Mouse (Mus musculus) kidney, embryonic 16.5 days (tissue): ENCODE results near the gene Fscn1. TPM values are rescaled to one million over a fixed set of nuclear protein-coding genes. Genes with fewer than 3 reads are reported as not detected.

ENCODE experiments used
- ATAC-seq: fragments of 200-750 bp; cut with Nextera tagmentation; 2 replicates; pipeline ENCODE4 v1.8.0; 2017; ENCODE audit warnings: moderate TSS enrichment; ENCODE audit not compliant: low FRiP score, low TSS enrichment
- H3K27ac ChIP-seq: fragments of 300-500 bp; sonication (generic); 2 replicates; pipeline ENCODE4 v1.5.1; 2014; ENCODE audit warnings: low read length
- H3K27me3 ChIP-seq: fragments of 300-500 bp; sonication (generic); 2 replicates; pipeline ENCODE4 v1.6.1; 2014; ENCODE audit warnings: low read length, control low read depth, mixed read lengths; ENCODE audit not compliant: insufficient read depth
- H3K36me3 ChIP-seq: fragments of 300-500 bp; sonication (generic); 2 replicates; pipeline ENCODE4 v1.6.1; 2014; ENCODE audit warnings: low read length, control low read depth, mixed read lengths; ENCODE audit not compliant: insufficient read depth
- H3K4me1 ChIP-seq: fragments of 300-500 bp; sonication (generic); 2 replicates; pipeline ENCODE4 v1.6.1; 2014; ENCODE audit warnings: low read length, control low read depth, mixed read lengths; ENCODE audit not compliant: insufficient read depth
- H3K4me2 ChIP-seq: fragments of 300-500 bp; sonication (generic); replicated peaks from 2 replicates; pipeline ENCODE4 v1.6.1; 2014; ENCODE audit warnings: low read depth, low read length
- H3K4me3 ChIP-seq: fragments of 300-500 bp; sonication (generic); 2 replicates; pipeline ENCODE4 v1.5.1; 2014; ENCODE audit warnings: mild to moderate bottlenecking, low read length
- H3K9ac ChIP-seq: fragments of 300-500 bp; sonication (generic); replicated peaks from 2 replicates; pipeline ENCODE4 v1.6.1; 2014; ENCODE audit warnings: low read length
- H3K9me3 ChIP-seq: fragments of 300-500 bp; sonication (generic); 2 replicates; pipeline ENCODE4 v1.6.1; 2016; ENCODE audit warnings: low read length, control low read depth
- WGBS: fragments of 180-500 bp; shearing (Covaris S2); extraction: QIAGEN DNeasy Blood & Tissue Kit; methylation state at CpG from one replicate; pipeline ENCODE4 v1.1.7; 2014; 5-methylcytosine and 5-hydroxymethylcytosine counted together
- polyA plus RNA-seq: library from polyadenylated mRNA; unstranded; fragments of >200 nt; fragmentation: Nextera tagmentation; extraction: Ambion mirVana; gene quantifications from 2 replicates; pipeline ENCODE4 v1.2.1, GENCODE M21; 2015

The Fscn1 gene
- 302 and 349 TPM in 2 replicates for polyA plus RNA-seq

GRCm38 (mm10) chr5:142959576-142960556 is at the start of gene Fscn1:
Gene Fscn1, plus strand, starts transcription at chr5:142960343.
- Histone ChIP-seq H3K9me3 (no peaks in the 10 kb centered on the region), H3K36me3 (no peaks in the 10 kb centered on the region), H3K27ac (peak within 1 kb of the TSS; percentile 97), H3K27me3 (no peaks in the 10 kb centered on the region), H3K4me2 (peak within 1 kb of the TSS; percentile 83), H3K4me3 (peak within 1 kb of the TSS; percentile 86), H3K4me1 (peaks cover 26% of the 10 kb centered on the region), H3K9ac (peak within 1 kb of the TSS; percentile 96)
- ATAC-seq = peak; percentile 54; the same call in 1 of the 2 replicates
- 7% methylated on average over 44 of the region's 44 CpGs for WGBS

GRCm38 (mm10) chr5:142911629-142912028 is 48.5 kb upstream of the Fscn1 start:
- H3K4me3 ChIP-seq = no peak overlapping the region
- no peak overlapping the region for H3K4me2 ChIP-seq
- no peaks in the 10 kb centered on the region for H3K36me3 ChIP-seq
- H3K27ac ChIP-seq = no peak overlapping the region
- ATAC-seq = no peak
- 82% methylated on average over 2 of the region's 2 CpGs for WGBS
- H3K9ac ChIP-seq = no peak overlapping the region
- no peaks in the 10 kb centered on the region for H3K9me3 ChIP-seq
- peaks cover 36% of the 10 kb centered on the region for H3K4me1 ChIP-seq
- H3K27me3 ChIP-seq = no peaks in the 10 kb centered on the region

GRCm38 (mm10) chr5:142912320-142912719 is 47.8 kb upstream of the Fscn1 start:
- H3K27ac ChIP-seq = no peak overlapping the region
- H3K9ac ChIP-seq = no peak overlapping the region
- H3K27me3 ChIP-seq = no peaks in the 10 kb centered on the region
- no peak for ATAC-seq
- H3K9me3 ChIP-seq = no peaks in the 10 kb centered on the region
- 91% methylated on average over 3 of the region's 3 CpGs for WGBS
- H3K4me1 ChIP-seq = peaks cover 30% of the 10 kb centered on the region
- no peak overlapping the region for H3K4me2 ChIP-seq
- no peak overlapping the region for H3K4me3 ChIP-seq
- no peaks in the 10 kb centered on the region for H3K36me3 ChIP-seq

GRCm38 (mm10) chr5:142912739-142913138 is 47.4 kb upstream of the Fscn1 start:
- Histone ChIP-seq H3K36me3 (no peaks in the 10 kb centered on the region), H3K27ac (no peak overlapping the region)
- ATAC-seq = no peak

GRCm38 (mm10) chr5:142915231-142915630 is 44.9 kb upstream of the Fscn1 start:
- H3K4me2 ChIP-seq = no peak overlapping the region
- WGBS = 88% methylated on average over 11 of the region's 11 CpGs
- peaks cover 3% of the 10 kb centered on the region; the same call in 1 of the 2 replicates for H3K9me3 ChIP-seq
- no peak overlapping the region for H3K4me3 ChIP-seq
- H3K4me1 ChIP-seq = peaks cover 1% of the 10 kb centered on the region; the same call in 1 of the 2 replicates
- H3K36me3 ChIP-seq = no peaks in the 10 kb centered on the region
- H3K27ac ChIP-seq = no peak overlapping the region
- H3K9ac ChIP-seq = no peak overlapping the region
- no peaks in the 10 kb centered on the region for H3K27me3 ChIP-seq
- no peak for ATAC-seq

More at GRCm38 (mm10) chr5:142912739-142913138, 47.4 kb upstream of the Fscn1 start:
- H3K4me3 ChIP-seq = no peak overlapping the region
- no peak overlapping the region for H3K4me2 ChIP-seq
- no peak overlapping the region for H3K9ac ChIP-seq
- no peaks in the 10 kb centered on the region for H3K27me3 ChIP-seq
- H3K9me3 ChIP-seq = no peaks in the 10 kb centered on the region
- H3K4me1 ChIP-seq = peaks cover 26% of the 10 kb centered on the region
- 77% methylated on average over 4 of the region's 4 CpGs for WGBS

- Histone ChIP-seq H3K4me3 (no peak overlapping the region), H3K4me1 (peaks cover 8% of the 10 kb centered on the region), H3K9me3 (peaks cover 3% of the 10 kb centered on the region; the same call in 1 of the 2 replicates), H3K9ac (no peak overlapping the region), H3K27ac (no peak overlapping the region), H3K36me3 (no peaks in the 10 kb centered on the region), H3K27me3 (no peaks in the 10 kb centered on the region), H3K4me2 (no peak overlapping the region)
- whole genome bisulfite sequencing = 69% methylated on average over 7 of the region's 7 CpGs
- ATAC-seq = no peak
These were observed 43.5 kb upstream of the Fscn1 start for GRCm38 (mm10) chr5:142916593-142916992.

GRCm38 (mm10) chr5:142917402-142917801 is 42.7 kb upstream of the Fscn1 start:
- H3K9me3 ChIP-seq = peaks cover 3% of the 10 kb centered on the region; the same call in 1 of the 2 replicates
- WGBS = 92% methylated on average over 8 of the region's 8 CpGs
- ATAC-seq = no peak
- no peak overlapping the region for H3K9ac ChIP-seq
- H3K4me1 ChIP-seq = peaks cover 8% of the 10 kb centered on the region
- no peaks in the 10 kb centered on the region for H3K36me3 ChIP-seq
- H3K4me2 ChIP-seq = no peak overlapping the region
- no peak overlapping the region for H3K4me3 ChIP-seq
- no peak overlapping the region for H3K27ac ChIP-seq
- no peaks in the 10 kb centered on the region for H3K27me3 ChIP-seq

- WGBS = 38% methylated on average over 8 of the region's 8 CpGs
- no peak overlapping the region for H3K4me2 ChIP-seq
- H3K9ac ChIP-seq = no peak overlapping the region
- ATAC-seq = peak; percentile 90
- H3K4me1 ChIP-seq = peaks cover 8% of the 10 kb centered on the region
- H3K9me3 ChIP-seq = peaks cover 3% of the 10 kb centered on the region; the same call in 1 of the 2 replicates
- H3K27ac ChIP-seq = peak overlapping the region; percentile 63; the same call in 1 of the 2 replicates
- no peak overlapping the region for H3K4me3 ChIP-seq
- H3K36me3 ChIP-seq = no peaks in the 10 kb centered on the region
- no peaks in the 10 kb centered on the region for H3K27me3 ChIP-seq
These were observed 39.7 kb upstream of the Fscn1 start for GRCm38 (mm10) chr5:142920311-142921073.

- peaks cover 12% of the 10 kb centered on the region for H3K4me1 ChIP-seq
- no peaks in the 10 kb centered on the region for H3K36me3 ChIP-seq
- no peak overlapping the region for H3K4me2 ChIP-seq
- no peak overlapping the region for H3K4me3 ChIP-seq
- H3K9me3 ChIP-seq = peaks cover 3% of the 10 kb centered on the region; the same call in 1 of the 2 replicates
- WGBS = 61% methylated on average over 6 of the region's 6 CpGs
- no peak for ATAC-seq
- no peak overlapping the region for H3K9ac ChIP-seq
- H3K27ac ChIP-seq = peak overlapping the region; percentile 63; the same call in 1 of the 2 replicates
- no peaks in the 10 kb centered on the region for H3K27me3 ChIP-seq
These were observed 39.1 kb upstream of the Fscn1 start for GRCm38 (mm10) chr5:142921074-142921459.
